Mouse (Mus musculus) testis, adult 2 months (tissue): Measurements from ENCODE around the gene Tiparp. TPM values are rescaled to one million over a fixed set of nuclear protein-coding genes. Genes with fewer than 3 reads are reported as not detected.

ENCODE experiments used
- H3K27ac ChIP-seq: fragments of 200-500 bp; 2 replicates; pipeline ENCODE4 v1.5.1; 2012; ENCODE audit warnings: low read depth, low read length; ENCODE audit not compliant: control insufficient read depth, insufficient read depth
- H3K27me3 ChIP-seq: fragments of 200-500 bp; 2 replicates; pipeline ENCODE4 v1.6.1; 2012; ENCODE audit warnings: mild to moderate bottlenecking, low read length, moderate library complexity; ENCODE audit not compliant: control insufficient read depth, insufficient read depth
- H3K36me3 ChIP-seq: fragments of 200-500 bp; 2 replicates; pipeline ENCODE4 v1.6.1; 2012; ENCODE audit warnings: mild to moderate bottlenecking, low read length; ENCODE audit not compliant: control insufficient read depth, insufficient read depth
- H3K4me1 ChIP-seq: fragments of 200-500 bp; 2 replicates; pipeline ENCODE4 v1.6.1; 2012; ENCODE audit warnings: low read length; ENCODE audit not compliant: control insufficient read depth, insufficient read depth
- H3K4me3 ChIP-seq: fragments of 200-500 bp; 2 replicates; pipeline ENCODE4 v1.5.1; 2012; ENCODE audit warnings: low read depth, mild to moderate bottlenecking, low read length, moderate library complexity, mixed read lengths; ENCODE audit not compliant: control insufficient read depth
- CTCF ChIP-seq: fragments of 200-500 bp; IDR thresholded peaks from 2 replicates; pipeline ENCODE4 v1.5.1; 2012; ENCODE audit warnings: low read depth, mild to moderate bottlenecking, inconsistent platforms, low read length, moderate library complexity; ENCODE audit not compliant: control insufficient read depth, insufficient read depth, insufficient replicate concordance
- POLR2A ChIP-seq: fragments of 200-500 bp; IDR thresholded peaks from 2 replicates; pipeline ENCODE4 v1.6.1; 2012; ENCODE audit warnings: low read depth, mild to moderate bottlenecking, inconsistent platforms, low read length, moderate library complexity; ENCODE audit not compliant: control insufficient read depth
- polyA plus RNA-seq: library from polyadenylated mRNA; depleted of rRNA; stranded (reverse); fragments of >200 nt; gene quantifications from 2 replicates; pipeline ENCODE4 v1.2.3, GENCODE M21; 2012

Tiparp gene
- polyA plus RNA-seq, 1 experiment, result 3.7 TPM

GRCm38 (mm10) chr3:65517747-65518527 lies 10.3 kb upstream of the Tiparp start:
- no peaks in the 10 kb centered on the region for H3K36me3 ChIP-seq
- H3K27ac ChIP-seq, result no peak overlapping the region
- no peak overlapping the region for H3K4me3 ChIP-seq
- TF ChIP-seq POLR2A, result no peak
- no peak for TF ChIP-seq CTCF
- H3K27me3 ChIP-seq, result no peaks in the 10 kb centered on the region
- H3K4me1 ChIP-seq, result no peaks in the 10 kb centered on the region

DNA sequence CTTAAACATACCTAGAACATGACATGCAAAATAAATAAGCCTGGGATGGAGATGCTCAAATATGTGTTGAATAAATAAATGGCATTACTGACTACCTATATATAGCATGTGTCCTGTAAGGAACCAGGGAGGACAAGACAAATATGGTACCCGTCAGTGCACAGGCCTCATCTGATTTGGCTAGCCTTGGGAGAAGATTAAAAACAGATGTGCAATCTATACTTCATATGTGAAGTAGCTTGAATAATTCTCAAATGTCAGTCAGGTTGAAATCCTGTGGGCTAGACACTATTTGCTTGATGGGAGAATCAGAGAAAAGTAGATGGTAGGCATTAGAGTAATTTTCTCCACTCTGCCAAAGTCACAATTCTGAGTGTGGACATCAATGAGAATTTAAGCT lies 6.8 kb upstream of the Tiparp start:
- Histone ChIP-seq H3K27me3 (no peaks in the 10 kb centered on the region), H3K4me3 (no peak overlapping the region), H3K4me1 (no peaks in the 10 kb centered on the region), H3K36me3 (no peaks in the 10 kb centered on the region), H3K27ac (no peak overlapping the region)
- TF ChIP-seq POLR2A (no peak), CTCF (no peak)

GRCm38 (mm10) chr3:65523397-65523796 lies 4.8 kb upstream of the Tiparp start:
- Histone ChIP-seq H3K27me3 (no peaks in the 10 kb centered on the region), H3K36me3 (no peaks in the 10 kb centered on the region), H3K4me3 (no peak overlapping the region), H3K4me1 (peaks cover 2% of the 10 kb centered on the region; the same call in 1 of the 2 replicates), H3K27ac (no peak overlapping the region)
- TF ChIP-seq CTCF, result no peak
- TF ChIP-seq POLR2A, result no peak

- Histone ChIP-seq H3K4me3 (no peak overlapping the region), H3K36me3 (no peaks in the 10 kb centered on the region), H3K4me1 (peaks cover 7% of the 10 kb centered on the region), H3K27me3 (no peaks in the 10 kb centered on the region), H3K27ac (no peak overlapping the region)
- no peak for TF ChIP-seq POLR2A
- no peak for TF ChIP-seq CTCF
Measured at GRCm38 (mm10) chr3:65525731-65526130, 2.5 kb upstream of the Tiparp start.

DNA sequence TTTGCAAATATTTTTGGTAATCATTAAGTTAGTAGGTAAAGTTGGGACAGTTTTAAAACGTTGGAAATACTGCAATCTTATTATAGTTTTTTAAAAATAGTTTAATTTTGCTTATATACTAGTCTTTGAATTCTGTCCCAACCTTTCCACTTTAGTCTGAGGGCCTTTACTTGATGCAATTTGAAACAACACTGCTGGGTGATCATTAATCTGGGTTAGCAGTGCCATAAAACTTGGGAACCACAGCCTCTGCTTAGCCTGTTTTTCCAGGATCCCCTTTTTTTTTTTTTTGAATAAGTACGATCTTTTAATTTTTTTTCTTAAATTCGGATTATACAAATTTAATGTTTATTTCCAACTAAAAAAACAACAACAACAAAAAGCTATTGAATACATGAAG lies 1.0 kb upstream of the Tiparp start:
- peaks cover 7% of the 10 kb centered on the region for H3K4me1 ChIP-seq
- TF ChIP-seq CTCF (no peak), POLR2A (no peak)
- H3K4me3 ChIP-seq, result peak overlapping the region; percentile 94
- no peak overlapping the region for H3K27ac ChIP-seq
- no peaks in the 10 kb centered on the region for H3K27me3 ChIP-seq
- H3K36me3 ChIP-seq, result no peaks in the 10 kb centered on the region

GRCm38 (mm10) chr3:65528614-65529470 lies 632 bp downstream of the Tiparp start:
- TF ChIP-seq POLR2A (no peak), CTCF (no peak)
- peaks cover 7% of the 10 kb centered on the region for H3K4me1 ChIP-seq
- no peaks in the 10 kb centered on the region for H3K36me3 ChIP-seq
- peak overlapping the region; percentile 80 for H3K4me3 ChIP-seq
- H3K27me3 ChIP-seq, result no peaks in the 10 kb centered on the region
- peak overlapping the region; percentile 88 for H3K27ac ChIP-seq
